Mouse (Mus musculus) limb, embryonic 14.5 days (tissue): ENCODE results near the gene Olfr572. TPM values are rescaled to one million over a fixed set of nuclear protein-coding genes. Genes with fewer than 3 reads are reported as not detected.

Experiments
- ATAC-seq: fragments of 200-750 bp; cut with Nextera tagmentation; 2 replicates; pipeline ENCODE4 v1.8.0; 2017; ENCODE audit warnings: low read depth, moderate number of reproducible peaks, moderate TSS enrichment; ENCODE audit not compliant: low FRiP score
- DNase-seq: peaks from one replicate; pipeline ENCODE4 v3.0.0-alpha.2; 2015; ENCODE audit warnings: low spot score
- H3K27ac ChIP-seq: fragments of 300-500 bp; sonication (generic); replicated peaks from 2 replicates; pipeline ENCODE4 v1.5.1; 2014; ENCODE audit warnings: low read depth, mild to moderate bottlenecking, low read length, moderate library complexity, mixed read lengths
- H3K27me3 ChIP-seq: fragments of 300-500 bp; sonication (generic); 2 replicates; pipeline ENCODE4 v1.6.1; 2014; ENCODE audit warnings: low read length, mixed read lengths; ENCODE audit not compliant: control insufficient read depth, insufficient read depth
- H3K36me3 ChIP-seq: fragments of 300-500 bp; sonication (generic); 2 replicates; pipeline ENCODE4 v1.6.1; 2014; ENCODE audit warnings: mild to moderate bottlenecking, low read length, moderate library complexity, mixed read lengths; ENCODE audit not compliant: control insufficient read depth, insufficient read depth
- H3K4me1 ChIP-seq: fragments of 300-500 bp; sonication (generic); 2 replicates; pipeline ENCODE4 v1.6.1; 2014; ENCODE audit warnings: antibody characterized with exemption, low read length, mixed read lengths; ENCODE audit not compliant: control insufficient read depth, insufficient read depth
- H3K4me2 ChIP-seq: fragments of 300-500 bp; sonication (generic); replicated peaks from 2 replicates; pipeline ENCODE4 v1.6.1; 2014; ENCODE audit warnings: low read depth, mild to moderate bottlenecking, low read length, moderate library complexity; ENCODE audit not compliant: severe bottlenecking
- H3K4me3 ChIP-seq: fragments of 300-500 bp; sonication (generic); replicated peaks from 2 replicates; pipeline ENCODE4 v1.5.1; 2014; ENCODE audit warnings: low read length
- H3K9ac ChIP-seq: fragments of 300-500 bp; sonication (generic); 2 replicates; pipeline ENCODE4 v1.6.1; 2014; ENCODE audit warnings: mild to moderate bottlenecking, low read depth, low read length, moderate library complexity; ENCODE audit not compliant: severe bottlenecking
- H3K9me3 ChIP-seq: fragments of 300-500 bp; sonication (generic); 2 replicates; pipeline ENCODE4 v1.6.1; 2016; ENCODE audit warnings: low read length; ENCODE audit not compliant: control insufficient read depth
- POLR2A ChIP-seq: fragments of 200-500 bp; IDR thresholded peaks from 2 replicates; pipeline ENCODE4 v1.8.0; 2012; ENCODE audit warnings: inconsistent platforms, mild to moderate bottlenecking, moderate library complexity, borderline replicate concordance; ENCODE audit not compliant: insufficient read depth, insufficient read length; ENCODE audit errors: extremely low read depth
- WGBS: fragments of 180-500 bp; shearing (Covaris S2); extraction: QIAGEN DNeasy Blood & Tissue Kit; methylation state at CpG from one replicate; pipeline ENCODE4 v1.1.7; 2014; 5-methylcytosine and 5-hydroxymethylcytosine counted together
- polyA plus RNA-seq, 2 experiments: library from polyadenylated mRNA; depleted of rRNA in 1 of 2; stranded (reverse) in 1 of 2; unstranded in 1 of 2; fragments of >200 nt; fragmentation: Nextera tagmentation in 1 of 2; extraction: Ambion mirVana in 1 of 2; gene quantifications; 2 replicates each; pipeline versions ENCODE4 v1.2.1 to v1.2.3; 2012 to 2014

Gene Olfr572
- polyA plus RNA-seq, 2 experiments, result not detected

DNA sequence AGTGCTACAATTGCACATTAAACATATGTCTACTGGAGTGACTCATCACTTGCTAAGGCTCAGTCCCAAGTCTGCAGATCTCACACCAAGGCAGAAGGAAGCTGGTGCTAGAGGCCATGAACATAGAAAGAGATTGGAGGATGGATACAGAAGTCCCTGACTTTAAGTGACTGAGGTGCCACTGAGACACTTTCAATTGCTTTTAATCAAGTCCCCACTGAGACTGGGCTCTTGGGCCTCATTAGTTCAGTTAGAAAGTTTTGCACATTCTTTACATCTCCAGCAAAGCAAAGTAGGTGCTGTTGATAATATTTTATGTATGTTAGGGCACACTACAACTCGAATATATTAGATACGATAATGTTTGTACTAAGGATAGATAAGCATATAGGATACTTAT lies 51.6 kb downstream of the Olfr572 start, which contains the start of gene Olfr577:
Olfr577 (minus strand) TSS at position 101 of the 400 bp plus-strand sequence.
- Histone ChIP-seq H3K27me3 (no peaks in the 10 kb centered on the region), H3K27ac (no peak within 1 kb of the TSS), H3K4me2 (no peak within 1 kb of the TSS), H3K4me1 (no peaks in the 10 kb centered on the region), H3K9me3 (no peaks in the 10 kb centered on the region), H3K4me3 (no peak within 1 kb of the TSS), H3K9ac (no peak within 1 kb of the TSS), H3K36me3 (no peaks in the 10 kb centered on the region)
- DNase-seq, result no peak
- no peak for ATAC-seq
- WGBS, result 82% methylated on average over 2 of the region's 2 CpGs
- no peak for TF ChIP-seq POLR2A

Other genes with a start within 250 kb of the Olfr572 start
- gene Trim68, start 237.1 kb upstream of the Olfr572 start, polyA plus RNA-seq (2012; rRNA removed), result 38.1 and 41.4 TPM in 2 replicates
- 13.4 and 15.3 TPM in 2 replicates for gene Trim68, start 237.1 kb upstream of the Olfr572 start, polyA plus RNA-seq (2014; fragmentation: Nextera tagmentation; extraction: Ambion mirVana)
- gene Olfr557, start 228.5 kb upstream of the Olfr572 start, polyA plus RNA-seq (2012; rRNA removed), result not detected in 2 replicates
- gene Olfr557, start 228.5 kb upstream of the Olfr572 start, polyA plus RNA-seq (2014; fragmentation: Nextera tagmentation; extraction: Ambion mirVana), result not detected in 2 replicates
- 0.87 and 0.99 TPM in 2 replicates for gene Olfr558, start 222.2 kb upstream of the Olfr572 start, polyA plus RNA-seq (2012; rRNA removed)
- 0.33 and 0.37 TPM in 2 replicates for gene Olfr558, start 222.2 kb upstream of the Olfr572 start, polyA plus RNA-seq (2014; fragmentation: Nextera tagmentation; extraction: Ambion mirVana)
- not detected in 2 replicates for gene Olfr33, start 205.3 kb upstream of the Olfr572 start, polyA plus RNA-seq (2012; rRNA removed)
- gene Olfr33, start 205.3 kb upstream of the Olfr572 start, polyA plus RNA-seq (2014; fragmentation: Nextera tagmentation; extraction: Ambion mirVana), result not detected in 2 replicates
- gene Olfr559, start 196.9 kb upstream of the Olfr572 start, polyA plus RNA-seq (2012; rRNA removed), result not detected in 2 replicates
- not detected in 2 replicates for gene Olfr559, start 196.9 kb upstream of the Olfr572 start, polyA plus RNA-seq (2014; fragmentation: Nextera tagmentation; extraction: Ambion mirVana)
- 0.04 and 0.05 TPM in 2 replicates for gene Olfr560, start 165.0 kb upstream of the Olfr572 start, polyA plus RNA-seq (2012; rRNA removed)
- not detected in 2 replicates for gene Olfr560, start 165.0 kb upstream of the Olfr572 start, polyA plus RNA-seq (2014; fragmentation: Nextera tagmentation; extraction: Ambion mirVana)
- 0.45 and 0.62 TPM in 2 replicates for gene Olfr78, start 164.9 kb upstream of the Olfr572 start, polyA plus RNA-seq (2012; rRNA removed)
- gene Olfr78, start 164.9 kb upstream of the Olfr572 start, polyA plus RNA-seq (2014; fragmentation: Nextera tagmentation; extraction: Ambion mirVana), result 0.07 and 0.18 TPM in 2 replicates
- gene Olfr561, start 153.2 kb upstream of the Olfr572 start, polyA plus RNA-seq (2012; rRNA removed), result not detected in 2 replicates
- not detected in 2 replicates for gene Olfr561, start 153.2 kb upstream of the Olfr572 start, polyA plus RNA-seq (2014; fragmentation: Nextera tagmentation; extraction: Ambion mirVana)
- gene Olfr564, start 120.9 kb upstream of the Olfr572 start, polyA plus RNA-seq (2012; rRNA removed), result not detected in 2 replicates
- not detected in 2 replicates for gene Olfr564, start 120.9 kb upstream of the Olfr572 start, polyA plus RNA-seq (2014; fragmentation: Nextera tagmentation; extraction: Ambion mirVana)
- gene Olfr566, start 65.6 kb upstream of the Olfr572 start, polyA plus RNA-seq (2012; rRNA removed), result not detected in 2 replicates
- gene Olfr566, start 65.6 kb upstream of the Olfr572 start, polyA plus RNA-seq (2014; fragmentation: Nextera tagmentation; extraction: Ambion mirVana), result not detected in 2 replicates
- not detected in 2 replicates for gene Olfr568, start 47.3 kb upstream of the Olfr572 start, polyA plus RNA-seq (2012; rRNA removed)
- not detected in 2 replicates for gene Olfr568, start 47.3 kb upstream of the Olfr572 start, polyA plus RNA-seq (2014; fragmentation: Nextera tagmentation; extraction: Ambion mirVana)
- gene Olfr569, start 33.5 kb upstream of the Olfr572 start, polyA plus RNA-seq (2012; rRNA removed), result not detected in 2 replicates
- gene Olfr569, start 33.5 kb upstream of the Olfr572 start, polyA plus RNA-seq (2014; fragmentation: Nextera tagmentation; extraction: Ambion mirVana), result not detected in 2 replicates
- gene Olfr570, start 29.8 kb upstream of the Olfr572 start, polyA plus RNA-seq (2012; rRNA removed), result not detected in 2 replicates
- gene Olfr570, start 29.8 kb upstream of the Olfr572 start, polyA plus RNA-seq (2014; fragmentation: Nextera tagmentation; extraction: Ambion mirVana), result not detected in 2 replicates
- not detected in 2 replicates for gene Olfr571, start 6.9 kb upstream of the Olfr572 start, polyA plus RNA-seq (2012; rRNA removed)
- gene Olfr571, start 6.9 kb upstream of the Olfr572 start, polyA plus RNA-seq (2014; fragmentation: Nextera tagmentation; extraction: Ambion mirVana), result not detected in 2 replicates
- not detected in 2 replicates for gene Olfr573-ps1, start 18.2 kb downstream of the Olfr572 start, polyA plus RNA-seq (2012; rRNA removed)
- not detected in 2 replicates for gene Olfr573-ps1, start 18.2 kb downstream of the Olfr572 start, polyA plus RNA-seq (2014; fragmentation: Nextera tagmentation; extraction: Ambion mirVana)
- not detected in 2 replicates for gene Olfr574, start 24.1 kb downstream of the Olfr572 start, polyA plus RNA-seq (2012; rRNA removed)
- not detected in 2 replicates for gene Olfr574, start 24.1 kb downstream of the Olfr572 start, polyA plus RNA-seq (2014; fragmentation: Nextera tagmentation; extraction: Ambion mirVana)
- gene Olfr575, start 34.4 kb downstream of the Olfr572 start, polyA plus RNA-seq (2012; rRNA removed), result not detected in 2 replicates
- gene Olfr575, start 34.4 kb downstream of the Olfr572 start, polyA plus RNA-seq (2014; fragmentation: Nextera tagmentation; extraction: Ambion mirVana), result not detected in 2 replicates
- gene Olfr576, start 38.3 kb downstream of the Olfr572 start, polyA plus RNA-seq (2012; rRNA removed), result not detected in 2 replicates
- not detected in 2 replicates for gene Olfr576, start 38.3 kb downstream of the Olfr572 start, polyA plus RNA-seq (2014; fragmentation: Nextera tagmentation; extraction: Ambion mirVana)
- gene Olfr577, start 51.5 kb downstream of the Olfr572 start, polyA plus RNA-seq (2012; rRNA removed), result not detected in 2 replicates
- gene Olfr577, start 51.5 kb downstream of the Olfr572 start, polyA plus RNA-seq (2014; fragmentation: Nextera tagmentation; extraction: Ambion mirVana), result not detected in 2 replicates
- not detected in 2 replicates for gene Olfr578, start 64.9 kb downstream of the Olfr572 start, polyA plus RNA-seq (2012; rRNA removed)
- gene Olfr578, start 64.9 kb downstream of the Olfr572 start, polyA plus RNA-seq (2014; fragmentation: Nextera tagmentation; extraction: Ambion mirVana), result not detected in 2 replicates
- gene Olfr582, start 113.6 kb downstream of the Olfr572 start, polyA plus RNA-seq (2012; rRNA removed), result not detected in 2 replicates
- gene Olfr582, start 113.6 kb downstream of the Olfr572 start, polyA plus RNA-seq (2014; fragmentation: Nextera tagmentation; extraction: Ambion mirVana), result not detected in 2 replicates
- gene Olfr583, start 126.9 kb downstream of the Olfr572 start, polyA plus RNA-seq (2012; rRNA removed), result not detected in 2 replicates
- not detected in 2 replicates for gene Olfr583, start 126.9 kb downstream of the Olfr572 start, polyA plus RNA-seq (2014; fragmentation: Nextera tagmentation; extraction: Ambion mirVana)
- gene Olfr584, start 157.5 kb downstream of the Olfr572 start, polyA plus RNA-seq (2012; rRNA removed), result not detected in 2 replicates
- gene Olfr584, start 157.5 kb downstream of the Olfr572 start, polyA plus RNA-seq (2014; fragmentation: Nextera tagmentation; extraction: Ambion mirVana), result not detected in 2 replicates
- gene Olfr585, start 173.3 kb downstream of the Olfr572 start, polyA plus RNA-seq (2012; rRNA removed), result not detected in 2 replicates
- gene Olfr585, start 173.3 kb downstream of the Olfr572 start, polyA plus RNA-seq (2014; fragmentation: Nextera tagmentation; extraction: Ambion mirVana), result not detected in 2 replicates
- gene Olfr586, start 201.2 kb downstream of the Olfr572 start, polyA plus RNA-seq (2012; rRNA removed), result not detected in 2 replicates
- not detected in 2 replicates for gene Olfr586, start 201.2 kb downstream of the Olfr572 start, polyA plus RNA-seq (2014; fragmentation: Nextera tagmentation; extraction: Ambion mirVana)
- gene Olfr588-ps1, start 216.5 kb downstream of the Olfr572 start, polyA plus RNA-seq (2012; rRNA removed), result not detected in 2 replicates
- not detected in 2 replicates for gene Olfr588-ps1, start 216.5 kb downstream of the Olfr572 start, polyA plus RNA-seq (2014; fragmentation: Nextera tagmentation; extraction: Ambion mirVana)
- gene Olfr589, start 231.9 kb downstream of the Olfr572 start, polyA plus RNA-seq (2012; rRNA removed), result not detected in 2 replicates
- not detected in 2 replicates for gene Olfr589, start 231.9 kb downstream of the Olfr572 start, polyA plus RNA-seq (2014; fragmentation: Nextera tagmentation; extraction: Ambion mirVana)